Mouse (Mus musculus) frontal cortex, postnatal 10 days (tissue): ENCODE measurements around the gene Fam222a.

Experiments used
- DNase-seq, 2 experiments: peaks; one replicate each; pipeline ENCODE4 v3.0.0; 2022; ENCODE audit warnings: low spot score in 2 of 2, mixed read lengths in 1 of 2

The Fam222a gene

GRCm38 (mm10) chr5:114605981-114606380, 38.2 kb downstream of the Fam222a start:
- no peak for DNase-seq

GRCm38 (mm10) chr5:114607651-114608050, 39.8 kb downstream of the Fam222a start:
- peak; percentile 68 to 73 for DNase-seq

GRCm38 (mm10) chr5:114608516-114608915, 40.7 kb downstream of the Fam222a start:
- peak in 1 of 2 experiments; percentile 82 for DNase-seq

GRCm38 (mm10) chr5:114611256-114611655, 43.4 kb downstream of the Fam222a start:
- DNase-seq = no peak

GRCm38 (mm10) chr5:114611968-114612608, 44.3 kb downstream of the Fam222a start:
- DNase-seq = no peak

- DNase-seq = no peak
Measured at GRCm38 (mm10) chr5:114614863-114615262, 47.0 kb downstream of the Fam222a start.

GRCm38 (mm10) chr5:114616336-114617061, 48.7 kb downstream of the Fam222a start:
- no peak for DNase-seq

GRCm38 (mm10) chr5:114617809-114618208, 50.0 kb downstream of the Fam222a start:
- DNase-seq = no peak

GRCm38 (mm10) chr5:114618851-114619250, 51.0 kb downstream of the Fam222a start:
- peak in 1 of 2 experiments; percentile 74 for DNase-seq

GRCm38 (mm10) chr5:114620305-114620704, 52.5 kb downstream of the Fam222a start:
- DNase-seq = no peak

- DNase-seq = peak in 1 of 2 experiments; percentile 48
Measured at GRCm38 (mm10) chr5:114625590-114625989, 57.8 kb downstream of the Fam222a start.

- DNase-seq = no peak
Measured at GRCm38 (mm10) chr5:114631336-114631735, 63.5 kb downstream of the Fam222a start.

- DNase-seq = no peak
Measured at GRCm38 (mm10) chr5:114636091-114636490, 68.3 kb downstream of the Fam222a start.

- peak; percentile 57 to 82 for DNase-seq
Measured at GRCm38 (mm10) chr5:114638769-114639644, 71.2 kb downstream of the Fam222a start.

- no peak for DNase-seq
Measured at GRCm38 (mm10) chr5:114639645-114639957, 71.8 kb downstream of the Fam222a start.

- no peak for DNase-seq
Measured at GRCm38 (mm10) chr5:114640809-114641208, 73.0 kb downstream of the Fam222a start.

GRCm38 (mm10) chr5:114644918-114645317, 77.1 kb downstream of the Fam222a start:
- no peak for DNase-seq

- DNase-seq = no peak
Measured at GRCm38 (mm10) chr5:114645916-114646315, 78.1 kb downstream of the Fam222a start.

GRCm38 (mm10) chr5:114647211-114647974, 79.6 kb downstream of the Fam222a start:
- no peak for DNase-seq

- no peak for DNase-seq
Measured at GRCm38 (mm10) chr5:114648728-114649311, 81.0 kb downstream of the Fam222a start.

- no peak for DNase-seq
Measured at GRCm38 (mm10) chr5:114651002-114651401, 83.2 kb downstream of the Fam222a start.
